Mouse (Mus musculus) CH12.LX (cell line): Measurements from ENCODE around the gene Mns1. TPM values are rescaled to one million over a fixed set of nuclear protein-coding genes. Genes with fewer than 3 reads are reported as not detected.

Experiments
- DNase-seq: peaks from one replicate; pipeline ENCODE4 v3.0.0-alpha.2; 2013; ENCODE audit errors: extremely low read depth
- H3K27ac ChIP-seq: 2 replicates; pipeline ENCODE4 v1.5.1; 2012; ENCODE audit warnings: low read depth, mild to moderate bottlenecking, control low read depth, moderate library complexity; ENCODE audit not compliant: insufficient read depth
- H3K27me3 ChIP-seq: replicated peaks from 2 replicates; pipeline ENCODE3; 2012; ENCODE audit warnings: inconsistent platforms
- H3K36me3 ChIP-seq, 2 experiments: replicated peaks in 1 of 2; 2 replicates each; pipeline versions ENCODE3 to v1.6.1; 2012; ENCODE audit warnings: inconsistent platforms in 1 of 2, low read length in 1 of 2, mild to moderate bottlenecking in 1 of 2, mixed read lengths in 1 of 2, moderate library complexity in 1 of 2; ENCODE audit not compliant: control insufficient read depth in 1 of 2, insufficient read depth in 1 of 2
- H3K4me1 ChIP-seq, 2 experiments: 2 replicates each; pipeline ENCODE4 v1.6.1; 2012; ENCODE audit warnings: inconsistent platforms in 1 of 2, moderate library complexity in 1 of 2; ENCODE audit not compliant: insufficient read depth in 2 of 2, control insufficient read depth in 1 of 2
- H3K4me2 ChIP-seq: 2 replicates; pipeline ENCODE4 v1.6.1; 2012; ENCODE audit warnings: low read depth, mild to moderate bottlenecking, control low read depth; ENCODE audit not compliant: poor library complexity, insufficient read depth, severe bottlenecking
- H3K4me3 ChIP-seq, 3 experiments: fragments of 150-350 bp in 1 of 3; sonication (generic) in 1 of 3; replicated peaks in 1 of 3; 2 replicates each; pipeline versions ENCODE3 to v1.5.1; 2011 to 2012; ENCODE audit warnings: low read depth in 2 of 3, low read length in 2 of 3, mild to moderate bottlenecking in 2 of 3, moderate library complexity in 2 of 3, control low read depth in 1 of 3, improper control_type of control experiment in 1 of 3, inconsistent platforms in 1 of 3, mixed read lengths in 1 of 3; ENCODE audit not compliant: poor library complexity in 1 of 3
- H3K79me2 ChIP-seq: replicated peaks from 2 replicates; pipeline ENCODE4 v1.6.1; 2012; ENCODE audit warnings: mild to moderate bottlenecking, moderate library complexity; ENCODE audit not compliant: control insufficient read depth, poor library complexity, insufficient read depth, severe bottlenecking; ENCODE audit errors: extremely low read depth
- H3K9ac ChIP-seq: 2 replicates; pipeline ENCODE4 v1.6.1; 2012; ENCODE audit warnings: low read depth, mild to moderate bottlenecking, control low read depth, moderate library complexity; ENCODE audit not compliant: insufficient read depth
- H3K9me3 ChIP-seq: replicated peaks from 2 replicates; pipeline ENCODE3; 2012; ENCODE audit warnings: low read length, inconsistent platforms, mixed read lengths
- BHLHE40 ChIP-seq: IDR thresholded peaks from 2 replicates; pipeline ENCODE4 v1.6.1; 2011; ENCODE audit warnings: mild to moderate bottlenecking, low read depth, low read length, improper control_type of control experiment
- CHD1 ChIP-seq: IDR thresholded peaks from 2 replicates; pipeline ENCODE4 v1.6.1; 2012; ENCODE audit warnings: low read depth, low read length, improper control_type of control experiment, inconsistent platforms
- CHD2 ChIP-seq: IDR thresholded peaks from 2 replicates; pipeline ENCODE4 v1.6.1; 2011; ENCODE audit warnings: low read length, improper control_type of control experiment
- CTCF ChIP-seq, 2 experiments: IDR thresholded peaks in 1 of 2; conservative IDR thresholded peaks in 1 of 2; 2 replicates each; pipeline ENCODE4 v1.5.1; 2011 to 2012; ENCODE audit warnings: low read depth in 2 of 2, low read length in 2 of 2, improper control_type of control experiment in 1 of 2, inconsistent platforms in 1 of 2, mild to moderate bottlenecking in 1 of 2, moderate library complexity in 1 of 2
- E2F4 ChIP-seq: IDR thresholded peaks from 2 replicates; pipeline ENCODE4 v1.6.1; 2011; ENCODE audit warnings: low read depth, low read length, improper control_type of control experiment; ENCODE audit not compliant: insufficient replicate concordance
- ELF1 ChIP-seq: IDR thresholded peaks from 2 replicates; pipeline ENCODE4 v1.6.1; 2014; ENCODE audit warnings: low read depth, mild to moderate bottlenecking, inconsistent platforms, low read length, improper control_type of control experiment
- EP300 ChIP-seq: IDR thresholded peaks from 2 replicates; pipeline ENCODE4 v1.6.1; 2011; ENCODE audit warnings: low read length, improper control_type of control experiment
- ETS1 ChIP-seq: conservative IDR thresholded peaks from 2 replicates; pipeline ENCODE4 v1.6.1; 2012; ENCODE audit warnings: low read depth, mild to moderate bottlenecking, inconsistent platforms, low read length, improper control_type of control experiment, moderate library complexity
- GABPA ChIP-seq: IDR thresholded peaks from 2 replicates; pipeline ENCODE4 v1.6.1; 2012; ENCODE audit warnings: low read depth, low read length, improper control_type of control experiment, inconsistent platforms; ENCODE audit not compliant: insufficient replicate concordance
- HCFC1 ChIP-seq: IDR thresholded peaks from 2 replicates; pipeline ENCODE4 v1.6.1; 2012; ENCODE audit warnings: low read depth, mild to moderate bottlenecking, inconsistent platforms, low read length, improper control_type of control experiment
- IRF4 ChIP-seq: IDR thresholded peaks from 2 replicates; pipeline ENCODE4 v1.6.1; 2014; ENCODE audit warnings: low read depth, mild to moderate bottlenecking, inconsistent platforms, low read length, improper control_type of control experiment
- JUN ChIP-seq: IDR thresholded peaks from 2 replicates; pipeline ENCODE4 v1.6.1; 2011; ENCODE audit warnings: low read depth, mild to moderate bottlenecking, low read length, improper control_type of control experiment, moderate library complexity; ENCODE audit not compliant: insufficient read depth
- JUND ChIP-seq: conservative IDR thresholded peaks from 2 replicates; pipeline ENCODE4 v1.6.1; 2011; ENCODE audit warnings: low read depth, low read length, improper control_type of control experiment
- KAT2A ChIP-seq: IDR thresholded peaks from 2 replicates; pipeline ENCODE4 v1.6.1; 2012; ENCODE audit warnings: low read length, improper control_type of control experiment, inconsistent platforms; ENCODE audit not compliant: insufficient replicate concordance
- MAFK ChIP-seq: IDR thresholded peaks from 2 replicates; pipeline ENCODE4 v1.6.1; 2011; ENCODE audit warnings: low read length, improper control_type of control experiment; ENCODE audit not compliant: insufficient replicate concordance
- MAX ChIP-seq: IDR thresholded peaks from 2 replicates; pipeline ENCODE4 v1.6.1; 2011; ENCODE audit warnings: low read length, improper control_type of control experiment
- MAZ ChIP-seq: IDR thresholded peaks from 2 replicates; pipeline ENCODE4 v1.6.1; 2012; ENCODE audit warnings: low read depth, mild to moderate bottlenecking, inconsistent platforms, low read length, improper control_type of control experiment, moderate library complexity
- MEF2A ChIP-seq: IDR thresholded peaks from 2 replicates; pipeline ENCODE4 v1.6.1; 2014; ENCODE audit warnings: low read depth, mild to moderate bottlenecking, inconsistent platforms, low read length, improper control_type of control experiment, borderline replicate concordance
- MXI1 ChIP-seq: IDR thresholded peaks from 2 replicates; pipeline ENCODE4 v1.6.1; 2011; ENCODE audit warnings: mild to moderate bottlenecking, low read depth, low read length, improper control_type of control experiment
- MYC ChIP-seq: IDR thresholded peaks from 2 replicates; pipeline ENCODE4 v1.6.1; 2011; ENCODE audit warnings: low read depth, mild to moderate bottlenecking, improper control_type of control experiment, low read length
- NELFE ChIP-seq: IDR thresholded peaks from 2 replicates; pipeline ENCODE4 v1.6.1; 2011; ENCODE audit warnings: low read depth, low read length, improper control_type of control experiment
- NRF1 ChIP-seq: IDR thresholded peaks from 2 replicates; pipeline ENCODE4 v1.6.1; 2014; ENCODE audit warnings: low read depth, mild to moderate bottlenecking, inconsistent platforms, low read length, improper control_type of control experiment, moderate library complexity
- PAX5 ChIP-seq: IDR thresholded peaks from 2 replicates; pipeline ENCODE4 v1.6.1; 2012; ENCODE audit warnings: low read length, inconsistent platforms, mixed read lengths
- POLR2A ChIP-seq: IDR thresholded peaks from 2 replicates; pipeline ENCODE4 v1.6.1; 2011; ENCODE audit warnings: low read depth, mild to moderate bottlenecking, improper control_type of control experiment, low read length
- POLR2AphosphoS2 ChIP-seq: IDR thresholded peaks from 2 replicates; pipeline ENCODE4 v1.6.1; 2011; ENCODE audit warnings: low read depth, low read length, improper control_type of control experiment
- RAD21 ChIP-seq: IDR thresholded peaks from 2 replicates; pipeline ENCODE4 v1.6.1; 2011; ENCODE audit warnings: low read depth, mild to moderate bottlenecking, low read length, improper control_type of control experiment, moderate library complexity
- RCOR1 ChIP-seq: conservative IDR thresholded peaks from 2 replicates; pipeline ENCODE4 v1.6.1; 2012; ENCODE audit warnings: low read depth, mild to moderate bottlenecking, inconsistent platforms, low read length, improper control_type of control experiment
- SIN3A ChIP-seq: IDR thresholded peaks from 2 replicates; pipeline ENCODE4 v1.6.1; 2012; ENCODE audit warnings: low read length, improper control_type of control experiment, inconsistent platforms
- SMC3 ChIP-seq: IDR thresholded peaks from 2 replicates; pipeline ENCODE4 v1.6.1; 2011; ENCODE audit warnings: low read depth, low read length, improper control_type of control experiment
- TBP ChIP-seq: conservative IDR thresholded peaks from 2 replicates; pipeline ENCODE4 v1.6.1; 2011; ENCODE audit warnings: low read depth, low read length, improper control_type of control experiment
- TCF12 ChIP-seq: IDR thresholded peaks from 2 replicates; pipeline ENCODE4 v1.6.1; 2014; ENCODE audit warnings: low read depth, mild to moderate bottlenecking, inconsistent platforms, low read length, improper control_type of control experiment
- UBTF ChIP-seq: IDR thresholded peaks from 2 replicates; pipeline ENCODE4 v1.6.1; 2012; ENCODE audit warnings: low read depth, mild to moderate bottlenecking, inconsistent platforms, low read length, improper control_type of control experiment, moderate library complexity
- USF1 ChIP-seq: IDR thresholded peaks from 2 replicates; pipeline ENCODE4 v1.6.1; 2014; ENCODE audit warnings: low read depth, mild to moderate bottlenecking, inconsistent platforms, low read length, improper control_type of control experiment
- USF2 ChIP-seq: conservative IDR thresholded peaks from 2 replicates; pipeline ENCODE4 v1.6.1; 2011; ENCODE audit warnings: low read depth, low read length, improper control_type of control experiment
- ZC3H11A ChIP-seq: IDR thresholded peaks from 2 replicates; pipeline ENCODE4 v1.6.1; 2012; ENCODE audit warnings: low read depth, mild to moderate bottlenecking, inconsistent platforms, low read length, improper control_type of control experiment
- ZKSCAN1 ChIP-seq: IDR thresholded peaks from 2 replicates; pipeline ENCODE4 v1.6.1; 2012; ENCODE audit warnings: low read depth, inconsistent platforms, low read length, improper control_type of control experiment, borderline replicate concordance
- ZMIZ1 ChIP-seq: IDR thresholded peaks from 2 replicates; pipeline ENCODE4 v1.6.1; 2012; ENCODE audit warnings: low read depth, mild to moderate bottlenecking, inconsistent platforms, low read length, improper control_type of control experiment
- ZNF384 ChIP-seq: IDR thresholded peaks from 2 replicates; pipeline ENCODE4 v1.6.1; 2012; ENCODE audit warnings: low read depth, low read length, improper control_type of control experiment, inconsistent platforms
- dilution Hi-C: fragments of 300-500 bp; cut with MboI; formaldehyde crosslinking; loops from 2 replicates; pipeline ENCODE4 v1.14.3; 2020; ENCODE audit warnings: low sequenced_read_pairs; ENCODE audit not compliant: extremely low pct_unique_long_range_greater_than_20kb, extremely low pct_ligation_motif_present
- in situ Hi-C: fragments of 300-500 bp; cut with MboI; formaldehyde crosslinking; loops from 3 replicates; pipeline ENCODE4 v1.14.3; 2019; ENCODE audit warnings: low sequenced_read_pairs, low pct_ligation_motif_present, low pct_unique_long_range_greater_than_20kb, mixed read lengths
- polyA plus RNA-seq: library from polyadenylated mRNA; unstranded; fragments of >175 nt; gene quantifications from 2 replicates; pipeline ENCODE4 v1.2.1, GENCODE M21; 2012; ENCODE audit warnings: low read depth; ENCODE audit not compliant: insufficient read length
- total RNA-seq, 2 experiments: library from RNA; depleted of rRNA; stranded (reverse); fragments of 300-350 nt in 1 of 2; fragments of >200 nt in 1 of 2; gene quantifications; 2 replicates each; pipeline ENCODE4 v1.2.3; 2012 to 2014

The Mns1 gene
- total RNA-seq (2012; rRNA removed) (19.4 and 32.2 TPM in 2 replicates), total RNA-seq (2014; rRNA removed) (16.7 and 19.8 TPM in 2 replicates), polyA plus RNA-seq (66.0 and 87.7 TPM in 2 replicates)

DNA sequence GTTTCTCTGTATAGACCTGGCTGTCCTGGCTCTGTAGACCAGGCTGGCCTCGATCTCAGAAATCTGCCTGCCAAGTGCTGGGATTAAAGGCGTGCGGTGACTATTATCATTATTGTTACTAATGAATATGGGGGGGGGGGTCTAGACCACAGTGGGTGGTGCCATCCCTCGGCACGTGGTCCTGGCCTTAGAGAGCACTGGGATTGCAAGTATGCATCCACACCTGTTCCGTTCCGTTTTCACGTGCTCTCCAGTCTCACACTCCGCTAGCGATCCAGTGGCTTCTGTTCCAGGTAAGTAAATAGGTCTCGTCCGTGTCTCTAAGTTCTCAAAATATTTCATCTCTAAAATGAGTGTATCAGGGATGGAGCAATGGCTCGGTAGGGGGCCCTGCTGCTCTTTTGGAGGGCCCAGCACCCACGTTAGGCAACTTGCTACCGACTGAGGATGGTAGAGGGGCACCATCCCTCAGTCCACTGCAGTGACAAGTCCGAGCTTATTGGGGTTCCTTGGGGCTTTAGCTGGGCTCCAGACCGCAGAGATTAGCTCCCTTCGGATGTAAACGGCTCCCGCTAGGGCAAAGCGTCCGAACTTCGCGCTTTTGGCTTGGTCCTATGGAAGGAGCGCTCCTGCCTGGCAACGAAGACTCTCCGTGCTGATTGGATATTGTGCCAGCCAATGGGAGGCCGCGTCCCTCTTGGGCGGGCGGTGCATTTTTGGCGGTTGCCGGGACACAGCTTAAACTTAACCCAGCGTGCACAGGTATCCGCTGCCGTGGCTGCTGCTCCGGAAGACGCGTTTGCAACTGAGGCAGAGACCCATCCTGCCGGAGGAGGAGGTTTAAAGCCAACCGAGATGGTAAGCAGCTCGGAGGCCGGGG is at the start of gene Mns1:
Mns1 (plus strand) TSS at position 190 of the 880 bp plus-strand sequence.
- Histone ChIP-seq H3K4me3 (peak within 1 kb of the TSS; percentile 70 to 78 (median 70)), H3K4me1 (peaks cover 3 to 51% of the 10 kb centered on the region in 2 experiments; a peak in 3 of 4 replicates), H3K9me3 (no peaks in the 10 kb centered on the region), H3K79me2 (peaks cover 23% of the 10 kb centered on the region), H3K9ac (peak within 1 kb of the TSS; percentile 67), H3K27ac (no peak within 1 kb of the TSS), H3K27me3 (no peaks in the 10 kb centered on the region), H3K4me2 (peak within 1 kb of the TSS; percentile 98), H3K36me3 (peaks cover 3 to 21% of the 10 kb centered on the region in 2 experiments)
- in situ Hi-C loops (no loop called here), dilution Hi-C loops (no loop called here)
- peak; percentile 57 for TF ChIP-seq CHD2
- peak in 1 of 2 experiments; percentile 56; a peak in 2 of 4 replicates for TF ChIP-seq CTCF (conservative IDR thresholded peaks at IDR 0.05 in 1 of 2, IDR thresholded peaks at IDR 0.05 in 1 of 2; ENCODE audit: low read depth in 2 of 2, low read length in 2 of 2)
- TF ChIP-seq ZC3H11A = no peak
- TF ChIP-seq ELF1 = no peak; the same call in 1 of the 2 replicates
- peak; percentile 48 for TF ChIP-seq USF2
- peak; percentile 82; the same call in 1 of the 2 replicates for TF ChIP-seq E2F4
- TF ChIP-seq ETS1 = peak; percentile 16; the same call in 1 of the 2 replicates
- peak; percentile 91 for TF ChIP-seq SIN3A
- peak; percentile 88 for TF ChIP-seq POLR2A
- TF ChIP-seq BHLHE40 = peak; percentile 85
- TF ChIP-seq UBTF = no peak
- no peak for TF ChIP-seq MAZ
- TF ChIP-seq MYC = peak; percentile 96
- no peak for TF ChIP-seq SMC3
- TF ChIP-seq EP300 = no peak
- TF ChIP-seq TCF12 = peak; percentile 40
- TF ChIP-seq POLR2AphosphoS2 = no peak
- no peak for TF ChIP-seq JUN
- no peak for TF ChIP-seq PAX5
- no peak; the same call in 1 of the 2 replicates for TF ChIP-seq RAD21
- peak; percentile 96 for TF ChIP-seq MXI1
- TF ChIP-seq IRF4 = peak; percentile 30; the same call in 1 of the 2 replicates
- peak; percentile 69 for TF ChIP-seq NELFE
- no peak for TF ChIP-seq TBP
- no peak; the same call in 1 of the 2 replicates for TF ChIP-seq MEF2A
- TF ChIP-seq ZMIZ1 = peak; percentile 85
- no peak for TF ChIP-seq KAT2A
- 0 out of 2 replicates have a peak, but pooled peaks have one; percentile 19 for TF ChIP-seq RCOR1
- peak; percentile 90 for TF ChIP-seq MAX
- TF ChIP-seq JUND = no peak
- TF ChIP-seq HCFC1 = peak; percentile 56
- peak; percentile 55 for TF ChIP-seq USF1
- TF ChIP-seq CHD1 = no peak
- no peak for TF ChIP-seq ZNF384
- TF ChIP-seq ZKSCAN1 = no peak
- no peak for TF ChIP-seq GABPA
- no peak for TF ChIP-seq NRF1
- TF ChIP-seq MAFK = no peak
- DNase-seq = peak; percentile 96
